Mouse (Mus musculus): Measurements from ENCODE around the gene Zfp830.

GRCm38 (mm10) chr11:82734227-82734626, 29.9 kb upstream of the Zfp830 start:
- no peak for TF ChIP-seq EP300 (IDR thresholded peaks at IDR 0.05; ENCODE audit: low read depth)
- peak; percentile 43 for TF ChIP-seq CTCF (IDR thresholded peaks at IDR 0.05; ENCODE audit: low read depth)
